Mouse (Mus musculus): ENCODE results near the gene Psmb3.
"Not testable (repeated sequence)": the region's sequence is repeated elsewhere in the genome, so short reads cannot be mapped to it uniquely, and the experiment has no call there.

Psmb3 gene

GRCm38 (mm10) chr11:97717369-97718280, 14.4 kb downstream of the Psmb3 start:
- no peak for DNase-seq (ENCODE audit: low spot score)

GRCm38 (mm10) chr11:97718281-97718860, 15.2 kb downstream of the Psmb3 start:
- no peak for DNase-seq (ENCODE audit: low spot score)

GRCm38 (mm10) chr11:97719041-97719440, 15.8 kb downstream of the Psmb3 start:
- no peak for DNase-seq (ENCODE audit: low spot score)

- no peak for DNase-seq (ENCODE audit: low spot score)
Measured at GRCm38 (mm10) chr11:97721338-97721737, 18.1 kb downstream of the Psmb3 start.

GRCm38 (mm10) chr11:97723709-97724108, 20.5 kb downstream of the Psmb3 start:
- DNase-seq (ENCODE audit: low spot score) = no peak

GRCm38 (mm10) chr11:97728311-97728710, 25.1 kb downstream of the Psmb3 start:
- DNase-seq (ENCODE audit: low spot score) = no peak

GRCm38 (mm10) chr11:97728730-97729129, 25.5 kb downstream of the Psmb3 start:
- no peak for DNase-seq (ENCODE audit: low spot score)

GRCm38 (mm10) chr11:97733689-97734088, 30.5 kb downstream of the Psmb3 start:
- no peak for DNase-seq (ENCODE audit: low spot score)

GRCm38 (mm10) chr11:97734810-97735209, 31.6 kb downstream of the Psmb3 start:
- not testable (repeated sequence) for DNase-seq (ENCODE audit: low spot score)

- DNase-seq (ENCODE audit: low spot score) = no peak
Measured at GRCm38 (mm10) chr11:97736645-97737044, 33.4 kb downstream of the Psmb3 start.

- no peak for DNase-seq (ENCODE audit: low spot score)
Measured at GRCm38 (mm10) chr11:97737600-97737999, 34.4 kb downstream of the Psmb3 start.

GRCm38 (mm10) chr11:97738703-97739102, 35.5 kb downstream of the Psmb3 start:
- no peak for DNase-seq (ENCODE audit: low spot score)

- DNase-seq (ENCODE audit: low spot score) = no peak
Measured at GRCm38 (mm10) chr11:97739155-97739554, 36.0 kb downstream of the Psmb3 start.

- DNase-seq (ENCODE audit: low spot score) = no peak
Measured at GRCm38 (mm10) chr11:97740190-97740589, 37.0 kb downstream of the Psmb3 start.

GRCm38 (mm10) chr11:97742157-97742556, 39.0 kb downstream of the Psmb3 start:
- DNase-seq (ENCODE audit: low spot score) = no peak

GRCm38 (mm10) chr11:97742591-97742990, 39.4 kb downstream of the Psmb3 start:
- no peak for DNase-seq (ENCODE audit: low spot score)

- DNase-seq (ENCODE audit: low spot score) = no peak
Measured at GRCm38 (mm10) chr11:97743423-97743822, 40.2 kb downstream of the Psmb3 start.

GRCm38 (mm10) chr11:97744063-97744717, 41.0 kb downstream of the Psmb3 start, which contains the start of gene Pip4k2b:
Pip4k2b (minus strand) TSS chr11:97744704.
- DNase-seq (ENCODE audit: low spot score) = peak; percentile 45

GRCm38 (mm10) chr11:97744718-97745330, 41.6 kb downstream of the Psmb3 start:
- DNase-seq (ENCODE audit: low spot score) = peak; percentile 98

- DNase-seq (ENCODE audit: low spot score) = no peak
Measured at GRCm38 (mm10) chr11:97745331-97745721, 42.1 kb downstream of the Psmb3 start.

GRCm38 (mm10) chr11:97747773-97748172, 44.6 kb downstream of the Psmb3 start:
- DNase-seq (ENCODE audit: low spot score) = no peak

- DNase-seq (ENCODE audit: low spot score) = no peak
Measured at GRCm38 (mm10) chr11:97748496-97748895, 45.3 kb downstream of the Psmb3 start.

Data from ovary, adult 18-20 months (tissue).